Mouse (Mus musculus): ENCODE measurements at regions not wholly inside any gene's neighbourhood (a gene's known extent, or its start where the extent isn't known, plus 50 kb on each side); places are given as distances from the start of the nearest gene placed in this dataset.
"Not testable (repeated sequence)": the region's sequence is repeated elsewhere in the genome, so short reads cannot be mapped to it uniquely, and the experiment has no call there.

DNA sequence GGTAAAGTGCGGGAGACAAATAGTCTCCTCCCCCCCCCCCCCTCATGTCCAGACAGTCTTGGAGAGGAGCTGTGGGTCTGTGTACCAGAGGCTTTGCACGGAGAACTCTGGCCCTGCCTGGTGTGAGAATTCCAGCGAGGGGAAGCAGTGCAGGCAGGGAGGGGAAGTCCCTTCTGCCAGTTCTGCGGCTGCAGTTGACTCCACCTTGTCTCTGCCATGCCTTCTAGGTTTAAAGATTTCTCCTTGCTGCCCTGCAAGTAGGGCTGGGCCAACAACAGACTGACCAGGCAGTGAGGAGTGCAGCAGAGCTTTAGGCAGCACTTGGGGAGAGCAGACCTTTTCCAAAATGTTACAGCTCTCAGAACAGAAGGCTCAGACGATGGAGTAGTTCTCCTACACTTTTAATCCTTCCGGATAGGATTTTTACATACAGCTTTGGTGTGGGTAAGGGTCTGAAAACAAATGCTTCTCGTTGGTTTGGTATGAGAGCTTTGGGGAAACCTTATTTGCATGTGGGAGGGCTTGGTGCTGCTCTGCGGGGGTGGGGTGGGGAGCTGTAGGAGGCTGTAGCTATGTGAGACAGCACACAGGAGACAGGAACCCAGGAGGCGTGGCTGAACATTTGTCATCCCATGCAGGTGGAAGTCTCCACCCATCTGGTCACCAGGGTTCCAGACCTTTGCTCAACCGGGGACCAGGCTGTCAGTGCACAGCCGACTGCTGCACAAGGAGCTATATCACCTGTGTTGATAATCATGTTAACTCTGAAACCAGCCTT, 96.8 kb upstream of the Ctso start:
- intact Hi-C loops (cut with DNase I), result no loop called here
- peak in 1 of 2 experiments; percentile 14 for DNase-seq (ENCODE audit: extremely low spot score in 1 of 2, low spot score in 2 of 2)

DNA sequence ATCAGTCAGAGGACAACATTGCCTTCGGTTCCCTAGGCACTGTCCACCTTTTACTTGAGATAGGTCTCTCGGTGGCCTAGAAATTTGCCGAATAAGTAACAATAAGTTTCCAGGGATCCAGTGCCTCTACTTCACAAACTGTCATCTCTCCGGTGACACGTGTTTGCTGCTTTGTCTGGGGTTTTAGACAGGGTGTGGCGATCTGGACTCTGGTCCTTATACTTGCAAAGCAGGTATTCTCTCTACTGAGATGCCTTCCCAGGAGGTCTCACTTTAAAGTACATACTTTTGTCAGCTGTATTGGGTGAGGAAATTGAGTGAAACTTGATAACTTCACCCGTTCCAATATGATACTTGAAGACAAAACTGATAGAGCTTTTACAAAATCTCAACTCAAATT, 95.9 kb upstream of the Ctso start:
- intact Hi-C loops (cut with DNase I), result no loop called here
- DNase-seq (ENCODE audit: extremely low spot score in 1 of 2, low spot score in 2 of 2), result no peak

DNA sequence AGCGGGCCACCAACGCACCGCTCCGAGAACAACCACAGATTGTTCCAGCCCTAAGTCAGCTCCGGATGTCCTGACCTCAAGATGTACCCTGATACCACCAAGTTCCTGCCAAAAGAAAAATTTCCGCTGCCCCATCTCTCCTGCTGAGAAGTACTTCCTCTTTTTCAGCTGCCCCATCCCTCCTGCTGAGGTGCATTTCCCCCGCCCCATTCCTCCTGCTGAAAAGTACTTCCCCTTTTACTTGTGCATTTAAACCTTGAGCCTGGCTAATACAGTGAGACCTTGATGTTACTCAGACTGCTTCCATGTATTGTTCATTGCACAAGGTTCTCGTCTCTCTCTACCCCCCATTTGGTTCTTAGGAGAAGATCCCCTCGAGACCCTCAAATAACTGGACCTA, 94.3 kb upstream of the Ctso start:
- DNase-seq (ENCODE audit: extremely low spot score in 1 of 2, low spot score in 2 of 2); intact Hi-C loops (cut with DNase I): not testable (repeated sequence)

DNA sequence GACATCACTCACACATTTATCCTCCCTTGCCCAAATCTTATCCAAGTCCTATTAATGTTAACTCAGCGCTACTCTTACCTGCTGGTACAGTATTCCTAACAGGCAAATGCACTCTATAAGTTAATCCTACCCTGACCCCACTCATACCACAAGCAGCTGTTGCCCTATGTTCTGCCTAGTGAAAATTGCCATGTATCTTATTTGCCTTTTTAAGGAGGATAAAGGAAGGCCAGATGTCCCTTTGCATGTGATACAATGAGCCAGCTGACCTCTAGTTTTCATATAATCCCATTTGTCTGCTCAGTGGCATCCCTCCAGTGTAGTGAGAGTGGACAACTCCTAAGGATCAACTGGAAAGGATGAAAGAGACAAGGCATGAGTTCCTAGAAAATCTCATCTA, 67.9 kb upstream of the Ctso start:
- intact Hi-C loops (cut with DNase I), result no loop called here

More for the DNA sequence above, 67.9 kb upstream of the Ctso start:
- no peak for DNase-seq (ENCODE audit: extremely low spot score in 1 of 2, low spot score in 2 of 2)

Measured in left cerebral cortex, postnatal 10 days (tissue).